Mouse (Mus musculus) lung, postnatal 0 days (tissue): ENCODE measurements around the gene Cers2.

ENCODE experiments used
- CTCF ChIP-seq: IDR thresholded peaks from 2 replicates; pipeline ENCODE4 v1.5.1; 2016; ENCODE audit warnings: antibody characterized with exemption, mild to moderate bottlenecking
- EP300 ChIP-seq: IDR thresholded peaks from 2 replicates; pipeline ENCODE4 v1.6.1; 2016; ENCODE audit warnings: antibody characterized with exemption, mild to moderate bottlenecking, control low read depth

DNA sequence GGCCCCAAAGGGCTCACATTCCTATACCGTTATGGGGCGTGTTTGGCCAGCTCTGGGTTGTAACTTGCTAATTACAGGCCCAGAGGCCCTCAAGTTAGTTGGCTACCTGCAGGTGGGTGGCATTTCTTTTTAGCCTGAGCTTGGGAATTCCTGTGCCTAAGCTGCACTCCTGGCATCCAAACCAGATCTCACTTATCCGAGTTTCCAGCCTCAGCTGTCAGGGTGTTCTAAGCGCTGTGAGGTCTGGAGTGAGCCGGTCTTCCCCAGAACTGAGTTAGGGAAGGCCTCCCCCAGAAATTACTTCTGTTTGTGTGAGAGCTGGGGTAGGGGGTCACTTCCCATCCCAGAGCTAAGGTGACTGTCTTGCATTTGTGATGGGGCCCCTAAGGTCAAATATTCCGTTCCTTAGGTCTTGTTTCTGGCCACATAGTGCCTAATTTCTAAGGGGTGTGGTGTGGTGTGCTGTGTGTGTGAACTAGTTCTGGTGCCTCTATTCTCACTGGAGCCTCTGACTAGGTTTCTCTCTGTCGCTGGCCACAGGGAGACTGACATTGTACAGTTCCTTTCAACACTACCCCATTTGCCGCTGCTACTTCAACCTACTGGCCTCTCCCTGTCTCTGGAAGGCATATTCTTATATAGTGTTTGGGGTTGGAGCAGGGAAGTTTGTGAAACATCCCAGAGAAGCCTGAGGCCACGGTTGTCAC lies 1.4 kb downstream of the Cers2 start:
- TF ChIP-seq CTCF (no peak), EP300 (no peak)
